Mouse (Mus musculus): ENCODE data around the gene Atp5g3. TPM values are rescaled to one million over a fixed set of nuclear protein-coding genes. Genes with fewer than 3 reads are reported as not detected.

Atp5g3 gene
- 122 and 165 TPM in 2 replicates for polyA plus RNA-seq (2012)

DNA sequence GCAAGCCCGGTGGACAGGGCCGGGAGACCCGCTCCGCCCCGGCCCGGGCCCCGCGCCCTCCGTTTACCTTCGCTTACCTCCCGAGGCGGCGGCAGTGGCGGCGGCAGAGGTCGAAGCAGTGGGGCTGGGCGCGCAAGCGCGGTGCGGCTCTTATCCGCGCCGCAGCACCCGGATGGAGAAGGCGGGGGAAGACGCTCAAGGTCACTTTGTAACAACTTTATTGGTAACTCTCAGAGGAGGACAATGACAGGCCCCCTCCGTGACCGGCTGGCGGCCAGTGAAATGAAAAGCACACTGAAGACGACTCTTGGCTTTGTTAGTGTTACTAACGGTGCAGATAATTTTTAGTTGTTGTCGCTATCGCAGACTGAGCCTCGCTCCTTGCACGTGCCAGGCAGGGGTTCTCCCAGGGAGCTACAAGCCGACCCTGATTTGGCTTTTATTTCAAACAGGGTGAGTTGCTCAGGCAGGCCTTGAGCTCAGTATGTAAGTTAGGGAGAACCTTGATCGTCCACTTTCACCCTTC is at the start of gene Atp5g3:
Gene Atp5g3 (minus strand): TSS at position 152 of the 526 bp plus-strand sequence.
- Histone ChIP-seq H3K27me3 (ENCODE audit: control insufficient read depth) (peaks cover 4% of the 10 kb centered on the region), H3K4me1 (ENCODE audit: control insufficient read depth) (peaks cover 36% of the 10 kb centered on the region), H3K9me3 (ENCODE audit: control insufficient read depth, low read length) (no peaks in the 10 kb centered on the region), H3K36me3 (ENCODE audit: control insufficient read depth) (peaks cover 38% of the 10 kb centered on the region), H3K4me3 (replicated peaks) (peak within 1 kb of the TSS; percentile 97)
- TF ChIP-seq GATA1 (IDR thresholded peaks at IDR 0.05; ENCODE audit: low read length) (0 out of 2 replicates have a peak, but pooled peaks have one; percentile 5), TAL1 (IDR thresholded peaks at IDR 0.05; ENCODE audit: low read length) (no peak)

DNA sequence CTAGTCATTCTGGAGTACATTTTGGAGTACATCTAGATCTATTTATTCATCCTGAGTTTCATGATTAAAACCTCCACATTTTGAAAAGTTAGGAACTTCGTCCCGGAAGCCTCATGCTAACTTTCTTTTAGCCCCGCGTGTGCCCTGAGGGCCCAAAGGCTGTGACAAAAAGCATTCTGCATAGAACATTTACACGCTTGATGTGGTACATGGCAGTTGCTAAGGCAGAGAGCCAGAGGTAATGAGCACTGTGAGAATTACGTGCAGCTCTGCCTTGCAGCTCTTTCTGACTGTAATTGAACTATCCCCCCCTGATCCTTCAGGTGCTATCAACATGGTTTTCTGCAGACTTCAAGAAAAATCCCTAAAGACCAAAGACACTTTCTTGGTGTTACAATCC is 47.2 kb upstream of the Atp5g3 start:
- TF ChIP-seq GATA1 (IDR thresholded peaks at IDR 0.05; ENCODE audit: low read length) (no peak), TAL1 (IDR thresholded peaks at IDR 0.05; ENCODE audit: low read length) (no peak)
- Histone ChIP-seq H3K9me3 (ENCODE audit: control insufficient read depth, low read length) (no peaks in the 10 kb centered on the region), H3K4me1 (ENCODE audit: control insufficient read depth) (no peaks in the 10 kb centered on the region), H3K4me3 (replicated peaks) (no peak overlapping the region), H3K36me3 (ENCODE audit: control insufficient read depth) (no peaks in the 10 kb centered on the region), H3K27me3 (ENCODE audit: control insufficient read depth) (no peaks in the 10 kb centered on the region)

DNA sequence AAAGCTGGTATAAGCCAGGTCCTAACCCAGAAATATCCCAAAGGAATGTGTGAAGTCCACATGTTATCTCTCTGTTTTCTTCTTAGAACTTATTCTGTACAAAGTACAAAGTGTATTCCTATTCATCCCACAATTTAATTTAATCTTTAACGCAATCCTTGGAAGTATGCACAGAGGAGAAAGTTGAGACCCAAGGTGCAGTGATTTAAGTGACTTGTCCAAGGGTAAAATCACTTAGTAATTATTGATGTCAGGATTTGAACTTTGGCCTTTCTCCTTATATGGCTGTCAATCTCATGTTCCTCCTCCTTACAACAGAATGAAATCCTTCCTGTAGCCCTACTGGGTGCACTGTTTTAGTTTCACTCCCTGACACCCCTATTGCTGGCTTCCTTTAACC is 42.5 kb upstream of the Atp5g3 start:
- TF ChIP-seq GATA1 (IDR thresholded peaks at IDR 0.05; ENCODE audit: low read length) = no peak
- no peak for TF ChIP-seq TAL1 (IDR thresholded peaks at IDR 0.05; ENCODE audit: low read length)
- Histone ChIP-seq H3K4me3 (replicated peaks) (no peak overlapping the region), H3K9me3 (ENCODE audit: control insufficient read depth, low read length) (no peaks in the 10 kb centered on the region), H3K27me3 (ENCODE audit: control insufficient read depth) (no peaks in the 10 kb centered on the region), H3K4me1 (ENCODE audit: control insufficient read depth) (no peaks in the 10 kb centered on the region), H3K36me3 (ENCODE audit: control insufficient read depth) (no peaks in the 10 kb centered on the region)

DNA sequence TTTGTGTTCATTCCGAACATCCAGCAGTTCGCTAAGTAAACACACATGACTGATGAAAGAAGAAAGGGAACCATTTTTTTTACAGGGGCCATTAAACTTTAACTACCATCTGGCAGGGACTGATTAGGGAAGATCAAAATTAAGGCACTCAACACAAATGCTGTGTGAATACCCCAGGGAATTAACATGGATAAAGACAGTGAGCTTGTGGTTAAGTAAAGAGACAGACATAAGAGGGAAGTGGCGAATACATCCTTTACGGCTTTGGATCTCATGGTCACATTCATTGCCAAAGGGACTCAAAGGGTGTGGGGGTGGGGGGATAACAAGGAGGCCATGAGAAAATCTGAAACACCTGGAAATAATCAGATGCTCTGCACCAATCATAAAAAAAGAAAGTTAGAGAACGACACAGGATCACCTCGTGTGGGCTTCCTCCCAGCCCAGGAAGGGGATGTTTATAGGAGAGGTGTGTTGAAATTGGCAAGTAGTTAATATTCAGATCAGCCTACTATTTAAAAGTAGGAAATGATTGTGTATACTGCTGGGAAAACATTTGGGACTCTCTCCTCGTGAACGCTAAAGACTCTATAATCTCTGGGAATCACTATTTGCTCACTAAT is 41.6 kb upstream of the Atp5g3 start:
- Histone ChIP-seq H3K36me3 (ENCODE audit: control insufficient read depth) (no peaks in the 10 kb centered on the region), H3K4me3 (replicated peaks) (no peak overlapping the region), H3K9me3 (ENCODE audit: control insufficient read depth, low read length) (no peaks in the 10 kb centered on the region), H3K4me1 (ENCODE audit: control insufficient read depth) (no peaks in the 10 kb centered on the region), H3K27me3 (ENCODE audit: control insufficient read depth) (no peaks in the 10 kb centered on the region)
- TF ChIP-seq GATA1 (IDR thresholded peaks at IDR 0.05; ENCODE audit: low read length) (no peak), TAL1 (IDR thresholded peaks at IDR 0.05; ENCODE audit: low read length) (no peak)

DNA sequence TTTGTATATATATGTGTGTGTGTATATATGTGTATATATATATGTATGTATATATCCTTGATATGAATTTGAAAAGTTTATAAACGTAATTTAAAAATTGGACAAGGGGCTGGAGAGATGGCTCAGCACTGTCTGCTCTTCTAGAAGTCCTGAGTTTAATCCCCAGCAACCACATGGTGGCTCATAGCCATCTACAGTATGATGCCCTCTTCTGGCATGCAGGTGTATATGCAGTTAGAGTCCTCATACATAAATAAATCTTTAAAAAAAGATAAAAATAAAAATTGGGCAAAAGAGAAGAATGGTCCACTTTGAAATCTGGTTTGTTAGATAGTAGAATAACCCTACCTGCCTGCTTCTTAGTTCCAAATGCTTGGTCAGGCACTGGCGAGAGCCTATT is 36.2 kb upstream of the Atp5g3 start:
- H3K4me1 ChIP-seq (ENCODE audit: control insufficient read depth) = no peaks in the 10 kb centered on the region
- H3K27me3 ChIP-seq (ENCODE audit: control insufficient read depth) = no peaks in the 10 kb centered on the region
- no peaks in the 10 kb centered on the region for H3K36me3 ChIP-seq (ENCODE audit: control insufficient read depth)
- no peak overlapping the region for H3K4me3 ChIP-seq (replicated peaks)
- TF ChIP-seq GATA1 (IDR thresholded peaks at IDR 0.05; ENCODE audit: low read length) = no peak
- no peak for TF ChIP-seq TAL1 (IDR thresholded peaks at IDR 0.05; ENCODE audit: low read length)
- H3K9me3 ChIP-seq (ENCODE audit: control insufficient read depth, low read length) = peaks cover 3% of the 10 kb centered on the region; the same call in 1 of the 2 replicates

DNA sequence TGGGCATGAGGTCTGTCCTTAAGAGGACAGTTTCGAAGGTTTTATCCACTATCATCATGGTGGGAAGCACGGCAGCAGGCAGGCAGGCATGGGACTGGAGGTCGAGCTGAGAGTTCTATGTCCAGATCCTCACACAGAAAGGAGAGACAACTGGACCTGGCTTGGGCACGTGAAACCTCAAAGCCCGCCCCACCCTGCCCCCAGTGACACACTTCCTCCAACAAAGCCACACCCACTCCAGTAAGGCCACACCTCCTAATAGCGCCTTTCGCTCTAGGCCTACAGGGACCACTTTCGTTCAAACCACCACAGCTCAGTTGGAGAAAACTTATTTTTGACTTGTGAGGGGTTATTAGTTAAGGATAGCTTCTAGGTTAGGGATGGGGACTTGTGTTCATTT is 32.6 kb upstream of the Atp5g3 start:
- Histone ChIP-seq H3K4me1 (ENCODE audit: control insufficient read depth) (no peaks in the 10 kb centered on the region), H3K4me3 (replicated peaks) (no peak overlapping the region), H3K9me3 (ENCODE audit: control insufficient read depth, low read length) (peaks cover 3% of the 10 kb centered on the region; the same call in 1 of the 2 replicates), H3K36me3 (ENCODE audit: control insufficient read depth) (no peaks in the 10 kb centered on the region), H3K27me3 (ENCODE audit: control insufficient read depth) (no peaks in the 10 kb centered on the region)
- TF ChIP-seq TAL1 (IDR thresholded peaks at IDR 0.05; ENCODE audit: low read length) = no peak
- TF ChIP-seq GATA1 (IDR thresholded peaks at IDR 0.05; ENCODE audit: low read length) = no peak

DNA sequence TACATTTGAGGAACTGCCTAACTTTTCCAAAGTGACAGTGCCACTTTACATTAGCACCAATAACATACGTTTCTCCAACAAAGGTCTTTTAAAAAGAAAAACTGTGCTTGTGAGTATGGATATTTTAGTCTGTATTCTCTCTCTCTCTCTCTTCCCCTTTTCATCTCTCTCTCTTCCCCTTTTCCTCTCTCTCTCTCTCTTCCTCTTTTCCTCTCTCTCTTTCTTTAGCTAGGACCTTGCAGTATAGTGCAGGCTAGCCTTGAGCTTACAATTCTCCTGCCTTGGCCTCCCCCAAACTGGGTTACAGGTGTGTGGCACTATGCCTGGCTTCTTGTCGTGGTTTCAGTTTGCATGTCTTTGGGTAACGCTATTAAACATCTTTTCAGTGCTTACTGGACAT is 31.7 kb upstream of the Atp5g3 start:
- no peak overlapping the region for H3K4me3 ChIP-seq (replicated peaks)
- H3K36me3 ChIP-seq (ENCODE audit: control insufficient read depth) = no peaks in the 10 kb centered on the region
- TF ChIP-seq TAL1 (IDR thresholded peaks at IDR 0.05; ENCODE audit: low read length) (no peak), GATA1 (IDR thresholded peaks at IDR 0.05; ENCODE audit: low read length) (no peak)
- no peaks in the 10 kb centered on the region for H3K4me1 ChIP-seq (ENCODE audit: control insufficient read depth)
- H3K9me3 ChIP-seq (ENCODE audit: control insufficient read depth, low read length) = peaks cover 3% of the 10 kb centered on the region; the same call in 1 of the 2 replicates
- H3K27me3 ChIP-seq (ENCODE audit: control insufficient read depth) = no peaks in the 10 kb centered on the region

DNA sequence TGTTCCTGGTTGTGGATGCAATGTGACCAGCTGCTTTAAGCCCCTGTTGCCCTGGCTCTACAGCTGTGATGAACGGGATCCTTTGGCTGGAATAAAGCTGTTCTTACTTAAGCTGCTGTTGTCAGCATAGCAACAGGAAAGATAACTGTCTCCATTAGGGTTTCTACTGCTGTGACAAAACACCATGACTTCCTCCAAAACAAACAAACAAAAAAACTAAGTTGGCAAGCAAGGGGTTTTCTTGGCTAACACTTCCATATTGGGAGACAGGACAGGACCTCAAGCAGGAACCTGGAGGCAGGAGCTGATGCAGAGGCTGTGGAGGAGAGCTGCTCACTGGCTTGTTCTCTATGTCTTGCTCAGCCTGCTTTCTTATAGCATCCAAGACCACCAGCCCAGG is 30.2 kb upstream of the Atp5g3 start:
- no peaks in the 10 kb centered on the region for H3K4me1 ChIP-seq (ENCODE audit: control insufficient read depth)
- H3K36me3 ChIP-seq (ENCODE audit: control insufficient read depth) = no peaks in the 10 kb centered on the region
- H3K9me3 ChIP-seq (ENCODE audit: control insufficient read depth, low read length) = peaks cover 7% of the 10 kb centered on the region; the same call in 1 of the 2 replicates
- no peak for TF ChIP-seq GATA1 (IDR thresholded peaks at IDR 0.05; ENCODE audit: low read length)
- TF ChIP-seq TAL1 (IDR thresholded peaks at IDR 0.05; ENCODE audit: low read length) = no peak
- H3K4me3 ChIP-seq (replicated peaks) = no peak overlapping the region
- H3K27me3 ChIP-seq (ENCODE audit: control insufficient read depth) = no peaks in the 10 kb centered on the region

DNA sequence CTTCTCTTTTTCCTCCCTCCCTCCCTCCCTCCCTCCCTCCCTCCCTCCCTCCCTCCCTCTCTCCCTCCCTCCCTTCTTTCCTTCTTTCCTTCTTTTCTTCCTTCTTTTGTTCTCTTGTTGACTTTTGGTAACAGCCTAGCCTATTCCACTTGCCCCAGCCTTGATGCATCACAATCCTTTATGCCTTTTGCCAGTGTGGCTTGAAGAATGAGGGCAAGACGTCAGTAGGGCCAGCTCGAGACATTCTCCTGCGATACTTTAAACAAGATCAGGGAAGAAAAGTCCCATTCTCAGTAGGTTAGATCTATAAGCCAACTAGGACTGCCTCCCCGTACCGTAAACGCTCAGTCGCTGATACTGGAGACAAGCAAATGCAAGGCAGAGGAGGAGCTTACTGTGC is 29.3 kb upstream of the Atp5g3 start:
- Histone ChIP-seq H3K9me3 (ENCODE audit: control insufficient read depth, low read length) (peaks cover 7% of the 10 kb centered on the region), H3K4me3 (replicated peaks) (no peak overlapping the region), H3K4me1 (ENCODE audit: control insufficient read depth) (no peaks in the 10 kb centered on the region), H3K27me3 (ENCODE audit: control insufficient read depth) (no peaks in the 10 kb centered on the region), H3K36me3 (ENCODE audit: control insufficient read depth) (no peaks in the 10 kb centered on the region)
- no peak for TF ChIP-seq GATA1 (IDR thresholded peaks at IDR 0.05; ENCODE audit: low read length)
- TF ChIP-seq TAL1 (IDR thresholded peaks at IDR 0.05; ENCODE audit: low read length) = no peak
